Mouse (Mus musculus) cerebellum, postnatal 25 days (tissue): ENCODE measurements around the gene Rab4a.

Experiments used
- DNase-seq, 2 experiments: peaks; one replicate each; pipeline ENCODE4 v3.0.0; 2021; ENCODE audit warnings: mixed read lengths in 2 of 2

Rab4a gene

GRCm38 (mm10) chr8:123789461-123789860, 16.3 kb upstream of the Rab4a start:
- peak in 1 of 2 experiments; percentile 48 for DNase-seq

DNA sequence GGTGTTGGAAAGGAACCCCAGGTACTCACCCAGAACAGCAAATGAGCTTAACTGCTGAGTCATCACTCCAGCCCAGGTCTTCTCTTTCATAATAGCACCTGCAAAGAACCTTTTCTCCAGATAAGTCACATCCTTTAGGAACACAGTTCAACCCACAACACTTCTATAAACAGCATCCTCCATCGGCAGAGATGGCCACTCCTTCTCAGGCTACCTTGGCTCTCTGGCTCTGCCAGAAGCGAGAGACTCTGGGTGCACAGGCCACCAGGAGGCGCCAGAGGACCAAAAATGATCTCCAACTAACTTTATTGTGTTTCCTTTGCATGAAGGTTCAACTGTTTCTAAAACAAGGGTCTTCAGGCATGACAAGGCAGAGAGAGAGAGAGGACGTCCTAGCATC, 15.8 kb upstream of the Rab4a start:
- DNase-seq, result peak; percentile 96 to 97

DNA sequence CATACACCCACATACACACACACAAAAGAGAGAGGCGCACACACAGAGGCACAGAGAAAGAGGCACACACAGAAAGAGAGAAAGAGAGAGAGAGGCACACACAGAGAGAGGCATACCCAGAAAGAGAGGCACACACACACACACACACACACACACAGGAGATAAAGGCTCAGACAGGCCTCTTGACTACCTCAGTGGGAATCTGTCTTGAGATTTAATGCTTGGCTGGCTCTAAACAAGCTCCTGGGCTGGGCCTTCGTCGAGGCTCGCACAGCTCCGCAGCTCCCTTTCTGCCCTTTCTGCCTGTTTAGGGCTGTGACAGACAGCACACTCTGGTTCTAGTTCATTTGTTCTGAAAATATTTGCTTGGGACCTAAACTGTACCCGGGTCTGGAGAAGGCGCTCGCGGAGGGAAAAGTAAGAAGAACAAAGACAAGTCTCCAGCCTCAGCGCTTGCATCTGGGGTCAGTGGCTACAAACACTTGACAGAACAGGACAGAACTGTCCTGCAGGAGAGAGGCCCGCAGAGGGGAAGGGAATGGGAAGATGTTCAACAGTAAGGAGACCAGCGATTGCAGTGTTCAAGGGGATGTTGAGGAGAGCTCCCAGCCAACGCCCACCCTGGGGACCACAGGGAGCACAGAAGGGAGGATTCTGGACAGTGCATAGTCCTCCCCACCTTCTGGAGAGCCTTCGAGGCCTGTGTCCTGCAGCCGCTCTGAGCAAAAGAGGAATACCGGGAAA, 14.5 kb upstream of the Rab4a start:
- no peak for DNase-seq

GRCm38 (mm10) chr8:123791845-123792225, 13.9 kb upstream of the Rab4a start:
- DNase-seq, result no peak

DNA sequence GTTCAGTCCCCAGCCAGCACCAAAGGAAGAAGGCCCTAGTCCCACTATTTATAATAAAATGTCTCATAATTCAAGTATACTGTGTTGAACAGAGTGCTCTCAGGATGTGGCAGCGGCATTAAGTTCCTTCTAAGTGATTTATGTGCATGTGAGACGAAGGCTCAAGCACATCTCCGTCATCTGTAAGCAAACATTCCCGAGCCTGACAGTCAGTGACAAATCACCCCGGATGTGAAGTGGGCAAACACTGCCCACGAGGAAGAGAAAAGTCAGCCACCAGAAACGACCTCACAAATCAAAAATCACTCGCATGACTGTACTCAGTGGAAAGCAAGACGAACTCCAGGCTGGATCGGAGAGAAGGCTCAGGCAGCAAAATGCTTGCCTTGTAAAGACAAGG, 11.9 kb upstream of the Rab4a start:
- no peak for DNase-seq

- no peak for DNase-seq
These were observed 11.0 kb upstream of the Rab4a start for GRCm38 (mm10) chr8:123794766-123795165.

- no peak for DNase-seq
These were observed 9.0 kb upstream of the Rab4a start for GRCm38 (mm10) chr8:123796758-123797157.

GRCm38 (mm10) chr8:123797928-123798327, 7.9 kb upstream of the Rab4a start:
- DNase-seq, result no peak

- no peak for DNase-seq
These were observed 6.4 kb upstream of the Rab4a start for GRCm38 (mm10) chr8:123799434-123799833.

GRCm38 (mm10) chr8:123799885-123800284, 5.9 kb upstream of the Rab4a start:
- DNase-seq, result no peak

DNA sequence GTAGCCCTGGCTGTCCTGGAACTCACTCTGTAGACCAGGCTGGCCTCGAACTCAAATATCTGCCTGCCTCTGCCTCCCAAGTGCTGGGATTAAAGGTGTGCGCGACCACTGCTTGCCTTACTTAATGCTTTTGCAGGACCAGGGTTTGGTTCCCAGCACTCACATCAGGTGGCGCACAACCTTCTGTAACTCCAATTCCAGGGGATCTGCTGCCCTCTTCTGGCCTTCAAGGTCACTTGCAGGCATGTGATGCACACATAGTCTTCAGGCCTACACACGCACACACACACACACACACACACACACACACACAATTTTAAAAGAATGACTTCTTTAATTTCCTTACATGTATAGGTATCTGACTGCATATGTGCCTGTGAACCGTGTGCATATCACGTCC, 4.9 kb upstream of the Rab4a start:
- no peak for DNase-seq

DNA sequence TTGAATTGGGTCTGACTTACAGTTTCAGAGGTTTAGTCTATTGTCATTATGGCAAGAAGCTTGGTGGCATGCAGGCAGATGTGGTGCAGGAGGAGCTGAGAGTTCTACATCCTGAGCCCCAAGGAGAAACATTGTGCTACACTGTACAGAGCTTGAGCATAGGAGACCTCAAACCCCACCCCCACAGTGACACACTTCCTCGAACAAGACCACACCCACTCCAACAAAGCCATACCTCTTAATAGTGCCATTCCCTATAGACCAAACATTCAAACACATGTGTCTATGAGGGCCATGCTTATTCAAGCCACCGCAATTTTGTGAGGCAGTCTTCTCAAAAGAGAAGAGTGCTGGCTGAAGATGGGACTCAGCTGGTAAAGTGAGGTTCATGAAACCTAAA, 4.2 kb upstream of the Rab4a start:
- no peak for DNase-seq

DNA sequence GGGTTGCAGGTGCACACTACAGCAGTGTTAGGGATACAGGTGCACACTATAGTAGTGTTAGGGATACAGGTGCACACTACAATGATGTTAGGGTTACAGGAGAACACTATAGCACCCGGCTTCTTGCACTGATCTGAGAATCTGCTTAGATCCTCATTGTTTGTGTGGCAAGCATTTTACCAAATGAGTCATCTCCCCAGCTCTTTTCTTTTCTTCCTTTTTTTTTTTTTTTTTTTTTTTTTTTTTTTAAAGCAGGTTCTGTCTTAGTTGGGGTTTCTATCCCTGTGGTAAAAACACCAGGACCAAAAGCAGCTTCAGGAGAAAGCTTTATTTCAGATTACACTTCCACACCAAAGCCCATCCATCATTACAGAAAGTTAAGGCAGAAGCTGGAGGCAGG, 2.1 kb upstream of the Rab4a start:
- DNase-seq, result no peak

- no peak for DNase-seq
These were observed 1.2 kb upstream of the Rab4a start for GRCm38 (mm10) chr8:123804586-123804985.

DNA sequence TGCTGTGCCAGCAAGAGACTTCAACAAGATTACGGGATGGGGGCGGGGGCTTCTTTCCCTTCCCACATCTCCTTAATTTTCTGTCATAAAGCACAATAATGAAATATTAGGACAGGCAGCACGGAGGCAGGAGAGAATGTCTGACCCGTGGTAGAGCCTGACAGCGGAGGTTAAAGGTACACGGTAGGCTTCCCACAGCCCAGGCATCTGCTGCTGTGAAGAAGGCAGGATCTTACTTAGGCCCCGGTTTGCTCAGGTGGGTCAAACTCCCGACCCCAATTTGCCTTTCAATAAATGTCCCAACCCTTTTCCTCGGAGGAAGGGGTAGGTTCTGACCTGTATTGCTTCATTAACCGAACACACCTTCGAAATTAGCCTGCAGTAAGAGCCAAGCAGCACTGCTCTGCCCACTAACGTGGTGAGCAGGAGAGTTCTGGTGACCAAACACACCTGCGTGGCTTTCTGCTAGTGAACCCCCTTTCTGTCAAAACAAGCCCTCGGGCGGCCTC, 522 bp upstream of the Rab4a start:
- no peak for DNase-seq

- DNase-seq, result peak in 1 of 2 experiments; percentile 59
These were observed 670 bp downstream of the Rab4a start for GRCm38 (mm10) chr8:123806374-123806935.

DNA sequence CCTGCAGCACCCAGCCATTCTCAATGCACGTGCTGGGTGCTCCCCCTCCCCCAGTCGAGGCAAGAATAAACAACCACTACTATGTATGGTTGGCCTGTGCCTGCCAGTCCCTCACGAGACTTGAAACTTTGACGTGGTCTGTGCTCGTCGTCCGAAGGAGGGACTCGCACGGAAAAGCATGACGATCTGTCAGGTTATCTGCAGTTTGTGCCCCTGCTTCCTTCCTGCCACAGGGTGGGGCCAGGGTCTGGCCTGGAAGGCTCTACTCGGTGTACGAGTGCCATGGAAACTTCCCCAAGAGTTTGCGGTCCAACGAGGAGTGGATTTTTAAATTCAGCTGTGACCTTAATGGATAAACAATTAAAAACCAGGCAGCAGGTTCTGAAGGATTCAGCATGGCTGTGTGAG, 1.2 kb downstream of the Rab4a start:
- DNase-seq, result peak in 1 of 2 experiments; percentile 35

DNA sequence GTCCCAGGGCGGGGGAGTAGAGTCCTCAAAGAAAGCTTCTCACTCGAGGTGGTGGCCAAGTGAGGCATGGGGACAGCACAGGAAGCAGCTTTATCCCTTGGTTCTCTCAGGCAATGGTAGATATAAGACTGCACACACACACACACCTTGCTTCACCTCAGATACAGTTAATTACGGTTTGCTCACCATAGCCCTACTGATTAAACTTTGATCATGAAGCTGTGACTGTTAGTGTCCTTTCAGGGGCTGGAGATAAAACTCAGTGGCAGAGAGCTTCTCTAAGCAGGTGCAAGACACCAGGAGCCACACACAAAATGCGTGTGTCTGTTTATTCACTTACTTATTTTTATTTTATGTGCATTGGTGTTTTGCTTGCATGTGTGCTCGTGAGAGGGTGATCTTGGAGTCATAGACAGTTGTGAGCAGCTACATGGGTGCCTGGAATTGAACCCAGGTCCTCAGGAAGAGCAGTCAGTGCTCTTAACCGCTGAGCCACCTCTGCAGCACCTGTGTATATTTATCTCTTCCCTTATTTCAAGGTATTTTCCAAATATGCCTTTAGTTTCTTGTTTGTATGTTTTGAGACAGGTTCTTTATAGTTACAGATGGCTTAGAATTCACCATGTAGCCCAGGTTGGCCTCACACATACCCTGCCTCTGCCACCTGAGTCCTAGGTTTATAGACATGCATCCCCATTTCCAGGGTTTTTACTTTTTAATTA, 2.2 kb downstream of the Rab4a start:
- DNase-seq, result no peak

- peak in 1 of 2 experiments; percentile 5 for DNase-seq
These were observed 2.9 kb downstream of the Rab4a start for GRCm38 (mm10) chr8:123808671-123809070.

DNA sequence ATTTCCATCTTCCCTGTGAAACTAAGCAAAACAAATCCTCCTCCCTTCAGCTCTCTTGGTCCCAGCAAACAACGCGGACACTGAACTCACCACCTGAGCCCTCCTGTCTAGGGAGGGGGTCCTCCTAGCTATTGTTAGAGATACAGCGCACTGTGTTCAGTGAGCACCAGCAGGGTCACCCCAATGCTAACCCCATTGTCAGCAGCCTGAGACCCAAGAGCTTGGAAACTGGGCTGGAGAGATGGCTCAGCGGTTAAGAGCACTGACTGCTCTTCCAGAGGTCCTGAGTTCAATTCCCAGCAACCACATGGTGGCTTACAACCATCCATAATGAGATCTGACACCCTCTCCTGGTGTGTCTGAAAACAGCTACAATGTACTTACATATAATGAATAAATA, 3.6 kb downstream of the Rab4a start:
- peak in 1 of 2 experiments; percentile 4 for DNase-seq

DNA sequence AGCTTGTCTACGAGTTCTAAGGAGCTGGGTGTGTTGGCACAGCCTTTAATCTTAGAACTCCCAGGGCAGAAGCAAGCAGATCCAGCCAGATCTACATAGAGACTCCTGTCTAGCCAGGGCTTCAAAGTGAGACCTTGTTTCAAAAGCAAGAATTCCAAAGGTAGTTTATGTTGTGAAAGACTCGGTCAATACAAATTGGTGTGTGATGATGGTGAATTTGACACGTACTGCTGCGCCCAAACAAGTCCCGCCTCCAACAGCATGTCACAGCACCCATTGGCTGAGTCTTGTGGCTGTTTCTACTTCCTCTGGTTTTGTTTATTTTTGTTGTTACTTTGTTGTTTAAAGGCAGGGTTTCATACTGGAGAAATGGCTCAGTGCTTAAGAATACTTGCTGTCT, 6.4 kb downstream of the Rab4a start:
- no peak for DNase-seq

DNA sequence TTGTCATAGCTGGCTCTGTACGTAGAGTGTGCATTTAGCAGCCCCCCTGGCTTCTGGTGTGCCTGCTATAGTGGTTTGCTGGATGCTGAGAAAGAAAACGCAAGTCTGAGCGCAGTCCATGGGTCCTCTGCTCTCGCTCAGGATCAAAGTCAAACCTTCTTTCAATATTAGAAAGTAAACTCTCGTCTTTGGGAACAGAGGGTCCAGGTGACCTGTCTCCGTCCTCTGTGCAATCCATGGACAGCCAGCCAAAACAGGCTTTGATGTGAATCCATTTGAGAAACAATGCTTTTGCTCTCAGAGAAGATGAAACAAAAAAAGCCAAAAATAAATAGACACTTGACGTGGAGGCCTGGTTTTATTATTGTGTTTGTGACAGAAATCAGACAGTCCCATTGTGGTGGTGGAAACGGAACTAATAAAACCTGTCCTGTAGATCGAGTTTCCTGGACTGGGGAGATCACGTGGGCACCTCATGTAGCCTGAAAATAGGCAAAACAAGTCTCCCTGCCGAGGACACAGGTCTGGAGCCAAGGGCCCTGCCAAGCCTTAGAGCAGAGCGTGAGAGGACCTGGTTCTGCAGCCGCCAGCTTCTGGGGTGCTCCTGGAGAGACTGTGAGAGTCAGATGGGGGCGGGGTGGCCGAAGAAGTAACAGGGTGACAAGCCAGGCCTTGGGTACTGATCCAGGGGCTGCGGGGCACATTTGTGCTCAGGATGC, 7.5 kb downstream of the Rab4a start:
- DNase-seq, result peak; percentile 89 to 90

GRCm38 (mm10) chr8:123813892-123814266, 8.1 kb downstream of the Rab4a start:
- DNase-seq, result no peak
